Mouse (Mus musculus): Measurements from ENCODE around the gene Ttll3. TPM values are rescaled to one million over a fixed set of nuclear protein-coding genes. Genes with fewer than 3 reads are reported as not detected.
A peak's percentile ranks its signal among the peaks of the same experiment; 100 is the strongest.

Gene Ttll3
- polyA plus RNA-seq, 1 experiment from 2014 or later, result 2.3 TPM

DNA sequence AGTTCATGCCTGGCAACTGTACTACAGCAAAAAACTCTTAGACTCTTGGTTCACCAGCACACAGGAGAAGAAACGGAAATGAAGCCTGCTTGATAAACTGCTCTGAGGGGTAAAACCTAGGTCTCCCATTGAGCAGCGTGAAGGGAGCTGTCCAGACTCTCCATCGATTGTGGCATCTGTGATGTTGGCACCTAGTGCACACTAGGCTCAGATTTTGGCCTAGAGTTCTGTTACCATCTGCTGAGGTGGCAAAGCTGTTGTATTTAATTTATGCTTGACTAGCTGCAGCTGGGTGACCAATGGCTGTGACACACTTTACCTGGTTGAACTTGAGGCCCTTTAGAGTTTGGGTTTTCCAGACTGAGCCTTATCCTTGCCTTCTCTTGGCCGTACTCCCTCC is 58.6 kb downstream of the Ttll3 start:
- no peak for ATAC-seq (replicated peaks; ENCODE audit: extremely low read depth, insufficient read depth, low FRiP score)
- Histone ChIP-seq H3K36me3 (ENCODE audit: control insufficient read depth, insufficient read depth) (peaks cover 20% of the 10 kb centered on the region), H3K4me3 (ENCODE audit: low read length) (no peak overlapping the region), H3K27ac (ENCODE audit: low read length) (no peak overlapping the region), H3K9ac (ENCODE audit: low read length) (no peak overlapping the region), H3K9me3 (replicated peaks; ENCODE audit: control insufficient read depth, low read length) (no peaks in the 10 kb centered on the region), H3K27me3 (ENCODE audit: control insufficient read depth, insufficient read depth, low read length) (no peaks in the 10 kb centered on the region), H3K4me1 (ENCODE audit: control insufficient read depth, insufficient read depth, low read length) (peaks cover 12% of the 10 kb centered on the region), H3K4me2 (ENCODE audit: low read depth, low read length) (no peak overlapping the region)
- WGBS, result 91% methylated on average over 4 of the region's 4 CpGs

DNA sequence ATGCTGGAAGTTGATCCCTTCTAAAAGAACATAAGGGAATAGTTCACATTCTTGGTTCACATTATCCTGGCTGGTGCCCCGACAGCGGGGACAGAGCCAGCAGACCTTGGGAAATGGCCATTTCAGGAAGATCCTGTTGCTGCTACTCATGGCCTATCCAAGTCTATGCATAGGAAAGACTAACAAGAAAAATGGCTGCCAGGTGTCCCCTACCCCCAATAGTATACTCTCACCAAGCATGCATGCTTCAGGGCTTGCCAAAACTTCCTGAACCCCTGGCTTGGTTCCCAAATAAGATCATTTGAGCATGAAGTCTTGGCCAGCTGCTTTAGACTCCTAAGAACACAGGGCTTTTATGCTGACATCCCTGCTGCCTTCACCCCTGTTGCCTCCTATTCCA is 62.8 kb downstream of the Ttll3 start:
- Histone ChIP-seq H3K9me3 (replicated peaks; ENCODE audit: control insufficient read depth, low read length) (no peaks in the 10 kb centered on the region), H3K4me2 (ENCODE audit: low read depth, low read length) (no peak overlapping the region), H3K36me3 (ENCODE audit: control insufficient read depth, insufficient read depth) (peaks cover 16% of the 10 kb centered on the region), H3K27me3 (ENCODE audit: control insufficient read depth, insufficient read depth, low read length) (no peaks in the 10 kb centered on the region), H3K27ac (ENCODE audit: low read length) (no peak overlapping the region), H3K4me1 (ENCODE audit: control insufficient read depth, insufficient read depth, low read length) (0 out of 2 replicates have a peak, but pooled peaks cover 5% of the 10 kb centered on the region), H3K4me3 (ENCODE audit: low read length) (no peak overlapping the region), H3K9ac (ENCODE audit: low read length) (no peak overlapping the region)
- no peak for ATAC-seq (replicated peaks; ENCODE audit: extremely low read depth, insufficient read depth, low FRiP score)
- 69% methylated on average over 2 of the region's 2 CpGs for WGBS

DNA sequence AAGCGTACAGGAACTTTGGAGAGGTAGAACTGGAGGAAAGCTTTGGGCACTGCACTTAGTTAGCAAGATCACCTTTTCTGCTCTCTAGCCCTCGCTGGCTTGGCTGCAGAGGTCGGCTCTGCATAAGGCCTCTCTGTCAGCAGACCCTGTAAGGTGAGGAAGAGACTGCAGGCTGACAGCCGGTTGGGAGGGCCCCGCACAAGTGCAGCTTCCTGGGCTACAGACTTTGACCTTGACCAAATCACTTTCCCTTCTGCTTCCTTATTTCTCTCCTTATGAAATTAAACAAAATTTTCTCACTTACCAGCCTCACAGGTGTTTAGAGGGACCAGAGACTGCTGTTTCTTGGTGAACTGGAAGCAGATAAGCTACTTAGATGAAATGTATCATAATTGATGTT is 65.9 kb downstream of the Ttll3 start:
- 45% methylated on average over 5 of the region's 5 CpGs for WGBS

DNA sequence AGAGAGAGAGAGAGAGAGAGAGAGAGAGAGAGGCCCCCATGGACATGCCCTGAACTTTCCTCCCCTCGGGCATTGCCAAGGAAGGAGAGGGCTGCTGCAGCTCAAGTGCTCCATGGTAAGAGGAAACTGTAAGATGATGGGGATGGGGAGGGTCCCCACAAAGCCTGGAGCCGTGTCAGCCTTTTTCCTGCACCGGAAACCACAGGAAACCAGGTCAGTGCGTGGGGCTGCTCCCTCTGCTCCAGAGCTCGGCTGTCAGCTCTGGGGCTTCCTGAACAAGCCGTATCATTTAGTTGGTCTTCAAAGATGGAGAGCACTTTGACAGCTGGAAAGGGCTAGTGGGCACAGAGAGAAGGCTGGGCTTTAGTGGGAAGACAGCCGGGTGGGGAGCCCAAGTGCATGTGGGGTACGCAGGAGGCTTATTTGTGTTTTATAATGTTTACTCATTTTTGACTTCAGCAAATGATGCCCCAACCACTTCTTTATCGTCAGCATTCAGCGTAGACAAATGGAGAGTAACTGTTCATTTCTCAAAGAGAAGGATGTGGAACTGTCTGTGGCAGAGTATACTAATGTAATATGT is 69.0 kb downstream of the Ttll3 start, which contains the start of gene Il17re:
TSS of gene Il17re (plus strand) at position 533 of the 583 bp plus-strand sequence.
- Histone ChIP-seq H3K4me2 (ENCODE audit: low read depth, low read length) (no peak within 1 kb of the TSS), H3K4me3 (ENCODE audit: low read length) (no peak within 1 kb of the TSS), H3K36me3 (ENCODE audit: control insufficient read depth, insufficient read depth) (no peaks in the 10 kb centered on the region)

More for the DNA sequence above, 65.9 kb downstream of the Ttll3 start:
- no peaks in the 10 kb centered on the region for H3K27me3 ChIP-seq (ENCODE audit: control insufficient read depth, insufficient read depth, low read length)
- no peaks in the 10 kb centered on the region for H3K9me3 ChIP-seq (replicated peaks; ENCODE audit: control insufficient read depth, low read length)
- 0 out of 2 replicates have a peak, but pooled peaks cover 5% of the 10 kb centered on the region for H3K4me1 ChIP-seq (ENCODE audit: control insufficient read depth, insufficient read depth, low read length)
- ATAC-seq (replicated peaks; ENCODE audit: extremely low read depth, insufficient read depth, low FRiP score), result no peak
- H3K36me3 ChIP-seq (ENCODE audit: control insufficient read depth, insufficient read depth), result no peaks in the 10 kb centered on the region
- H3K27ac ChIP-seq (ENCODE audit: low read length), result no peak overlapping the region
- H3K4me2 ChIP-seq (ENCODE audit: low read depth, low read length), result no peak overlapping the region
- no peak overlapping the region for H3K9ac ChIP-seq (ENCODE audit: low read length)
- H3K4me3 ChIP-seq (ENCODE audit: low read length), result no peak overlapping the region

DNA sequence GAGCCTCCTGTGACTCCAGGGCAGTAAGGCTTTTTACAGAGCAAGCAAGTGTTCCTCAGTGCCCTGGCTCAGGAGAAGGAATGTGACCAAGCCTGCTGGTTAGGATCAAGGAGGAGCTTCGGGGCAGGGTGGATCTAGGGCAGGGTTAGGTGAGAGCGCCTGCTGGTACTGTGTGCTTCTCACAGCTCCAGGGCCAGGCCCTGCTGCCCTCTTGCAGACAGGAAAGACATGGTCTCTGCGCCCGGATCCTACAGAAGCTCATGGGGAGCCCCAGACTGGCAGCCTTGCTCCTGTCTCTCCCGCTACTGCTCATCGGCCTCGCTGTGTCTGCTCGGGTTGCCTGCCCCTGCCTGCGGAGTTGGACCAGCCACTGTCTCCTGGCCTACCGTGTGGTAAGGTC is 69.6 kb downstream of the Ttll3 start:
- 0 out of 2 replicates have a peak, but pooled peaks have one; percentile 18 for ATAC-seq (replicated peaks; ENCODE audit: extremely low read depth, insufficient read depth, low FRiP score)
- Histone ChIP-seq H3K27ac (ENCODE audit: low read length) (no peak overlapping the region), H3K36me3 (ENCODE audit: control insufficient read depth, insufficient read depth) (no peaks in the 10 kb centered on the region), H3K4me3 (ENCODE audit: low read length) (no peak overlapping the region), H3K4me1 (ENCODE audit: control insufficient read depth, insufficient read depth, low read length) (no peaks in the 10 kb centered on the region), H3K9me3 (replicated peaks; ENCODE audit: control insufficient read depth, low read length) (no peaks in the 10 kb centered on the region), H3K4me2 (ENCODE audit: low read depth, low read length) (no peak overlapping the region), H3K9ac (ENCODE audit: low read length) (no peak overlapping the region), H3K27me3 (ENCODE audit: control insufficient read depth, insufficient read depth, low read length) (no peaks in the 10 kb centered on the region)
- WGBS, result 52% methylated on average over 10 of the region's 10 CpGs

More for the DNA sequence above, 69.0 kb downstream of the Ttll3 start, which contains the start of gene Il17re:
- Histone ChIP-seq H3K27me3 (ENCODE audit: control insufficient read depth, insufficient read depth, low read length) (no peaks in the 10 kb centered on the region), H3K9me3 (replicated peaks; ENCODE audit: control insufficient read depth, low read length) (no peaks in the 10 kb centered on the region), H3K9ac (ENCODE audit: low read length) (no peak within 1 kb of the TSS), H3K4me1 (ENCODE audit: control insufficient read depth, insufficient read depth, low read length) (no peaks in the 10 kb centered on the region), H3K27ac (ENCODE audit: low read length) (no peak within 1 kb of the TSS)
- WGBS, result 62% methylated on average over 10 of the region's 10 CpGs
- ATAC-seq (replicated peaks; ENCODE audit: extremely low read depth, insufficient read depth, low FRiP score), result no peak

DNA sequence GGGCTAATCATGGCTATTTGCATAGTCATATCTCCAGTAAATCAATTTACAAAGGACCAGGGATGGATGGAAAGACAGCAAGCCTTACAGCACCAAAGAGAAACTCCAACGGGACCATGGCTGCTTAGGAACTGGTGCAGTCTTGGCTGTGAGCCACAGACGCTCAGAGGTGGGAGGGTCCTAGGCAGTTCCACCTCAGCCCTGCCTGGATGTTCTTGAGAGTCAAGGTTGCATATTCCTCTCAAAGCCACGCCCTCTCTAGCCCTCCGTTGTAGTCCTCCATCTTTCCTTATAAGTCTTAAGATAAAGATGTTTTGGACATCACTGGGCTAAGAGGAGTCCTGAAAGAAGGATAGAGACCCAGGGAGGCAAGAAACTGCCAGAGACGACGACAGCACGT is 75.0 kb downstream of the Ttll3 start:
- Histone ChIP-seq H3K9ac (ENCODE audit: low read length) (no peak overlapping the region), H3K27me3 (ENCODE audit: control insufficient read depth, insufficient read depth, low read length) (no peaks in the 10 kb centered on the region; the same call in 1 of the 2 replicates), H3K4me1 (ENCODE audit: control insufficient read depth, insufficient read depth, low read length) (no peaks in the 10 kb centered on the region), H3K36me3 (ENCODE audit: control insufficient read depth, insufficient read depth) (no peaks in the 10 kb centered on the region), H3K4me3 (ENCODE audit: low read length) (no peak overlapping the region), H3K27ac (ENCODE audit: low read length) (no peak overlapping the region), H3K4me2 (ENCODE audit: low read depth, low read length) (no peak overlapping the region), H3K9me3 (replicated peaks; ENCODE audit: control insufficient read depth, low read length) (no peaks in the 10 kb centered on the region)
- 50% methylated on average over 7 of the region's 7 CpGs for WGBS
- ATAC-seq (replicated peaks; ENCODE audit: extremely low read depth, insufficient read depth, low FRiP score), result no peak

Small RNA genes within 50 kb of the gene (microRNA-seq; reads per million reads assigned to microRNA genes)
- not detected for gene Gm24387

Other genes starting within 250 kb of the Ttll3 start
- gene Lhfpl4, start 193.9 kb upstream of the Ttll3 start, polyA plus RNA-seq (2015; fragmentation: Nextera tagmentation; extraction: Ambion mirVana), result 0.35 and 0.37 TPM in 2 replicates
- gene Mtmr14, start 151.4 kb upstream of the Ttll3 start, polyA plus RNA-seq (2015; fragmentation: Nextera tagmentation; extraction: Ambion mirVana), result 23.1 and 26.1 TPM in 2 replicates
- gene Cpne9, start 107.0 kb upstream of the Ttll3 start, polyA plus RNA-seq (2015; fragmentation: Nextera tagmentation; extraction: Ambion mirVana), result 0.11 TPM in 1 of 2 replicates, not detected in the other
- gene Brpf1, start 82.1 kb upstream of the Ttll3 start, polyA plus RNA-seq (2015; fragmentation: Nextera tagmentation; extraction: Ambion mirVana), result 11.6 and 12.3 TPM in 2 replicates
- gene Ogg1, start 62.3 kb upstream of the Ttll3 start, polyA plus RNA-seq (2015; fragmentation: Nextera tagmentation; extraction: Ambion mirVana), result 8.1 and 9.9 TPM in 2 replicates
- 117 and 122 TPM in 2 replicates for gene Camk1, start 45.3 kb upstream of the Ttll3 start, polyA plus RNA-seq (2015; fragmentation: Nextera tagmentation; extraction: Ambion mirVana)
- 40.3 and 41.1 TPM in 2 replicates for gene Tada3, start 11.4 kb upstream of the Ttll3 start, polyA plus RNA-seq (2015; fragmentation: Nextera tagmentation; extraction: Ambion mirVana)
- 250 and 261 TPM in 2 replicates for gene Arpc4, start 11.1 kb upstream of the Ttll3 start, polyA plus RNA-seq (2015; fragmentation: Nextera tagmentation; extraction: Ambion mirVana)
- 14.2 and 15.0 TPM in 2 replicates for gene Rpusd3, start 30.1 kb downstream of the Ttll3 start, polyA plus RNA-seq (2015; fragmentation: Nextera tagmentation; extraction: Ambion mirVana)
- 0.29 TPM in 1 of 2 replicates, not detected in the other for gene Cidec, start 46.5 kb downstream of the Ttll3 start, polyA plus RNA-seq (2015; fragmentation: Nextera tagmentation; extraction: Ambion mirVana)
- 64.5 and 65.2 TPM in 2 replicates for gene Jagn1, start 53.3 kb downstream of the Ttll3 start, polyA plus RNA-seq (2015; fragmentation: Nextera tagmentation; extraction: Ambion mirVana)
- gene Il17re, start 69.2 kb downstream of the Ttll3 start, polyA plus RNA-seq (2015; fragmentation: Nextera tagmentation; extraction: Ambion mirVana), result 1.8 and 3.1 TPM in 2 replicates
- gene Il17rc, start 82.2 kb downstream of the Ttll3 start, polyA plus RNA-seq (2015; fragmentation: Nextera tagmentation; extraction: Ambion mirVana), result 15.5 and 16.1 TPM in 2 replicates
- gene Creld1, start 94.0 kb downstream of the Ttll3 start, polyA plus RNA-seq (2015; fragmentation: Nextera tagmentation; extraction: Ambion mirVana), result 44.8 and 46.8 TPM in 2 replicates
- gene Prrt3, start 112.7 kb downstream of the Ttll3 start, polyA plus RNA-seq (2015; fragmentation: Nextera tagmentation; extraction: Ambion mirVana), result 0.26 and 0.29 TPM in 2 replicates
- 89.7 and 94.5 TPM in 2 replicates for gene Emc3, start 142.4 kb downstream of the Ttll3 start, polyA plus RNA-seq (2015; fragmentation: Nextera tagmentation; extraction: Ambion mirVana)
- 8.3 and 8.4 TPM in 2 replicates for gene Fancd2, start 142.4 kb downstream of the Ttll3 start, polyA plus RNA-seq (2015; fragmentation: Nextera tagmentation; extraction: Ambion mirVana)
- 0.30 TPM in 1 of 2 replicates, not detected in the other for gene Fancd2os, start 211.5 kb downstream of the Ttll3 start, polyA plus RNA-seq (2015; fragmentation: Nextera tagmentation; extraction: Ambion mirVana)
- gene Brk1, start 215.5 kb downstream of the Ttll3 start, polyA plus RNA-seq (2015; fragmentation: Nextera tagmentation; extraction: Ambion mirVana), result 164 and 178 TPM in 2 replicates
- gene Vhl, start 234.7 kb downstream of the Ttll3 start, polyA plus RNA-seq (2015; fragmentation: Nextera tagmentation; extraction: Ambion mirVana), result 28.8 and 29.4 TPM in 2 replicates
- gene Irak2, start 249.2 kb downstream of the Ttll3 start, polyA plus RNA-seq (2015; fragmentation: Nextera tagmentation; extraction: Ambion mirVana), result 5.0 and 5.5 TPM in 2 replicates

All from heart, embryonic 16.5 days (tissue).